Mouse (Mus musculus): ENCODE measurements at regions not wholly inside any gene's neighbourhood (a gene's known extent, or its start where the extent isn't known, plus 50 kb on each side); places are given as distances from the start of the nearest gene placed in this dataset.
"Not testable (repeated sequence)": the region's sequence is repeated elsewhere in the genome, so short reads cannot be mapped to it uniquely, and the experiment has no call there.

GRCm38 (mm10) chr3:38312834-38313233 lies 171.8 kb downstream of the Ankrd50 start:
- no peak for DNase-seq

DNA sequence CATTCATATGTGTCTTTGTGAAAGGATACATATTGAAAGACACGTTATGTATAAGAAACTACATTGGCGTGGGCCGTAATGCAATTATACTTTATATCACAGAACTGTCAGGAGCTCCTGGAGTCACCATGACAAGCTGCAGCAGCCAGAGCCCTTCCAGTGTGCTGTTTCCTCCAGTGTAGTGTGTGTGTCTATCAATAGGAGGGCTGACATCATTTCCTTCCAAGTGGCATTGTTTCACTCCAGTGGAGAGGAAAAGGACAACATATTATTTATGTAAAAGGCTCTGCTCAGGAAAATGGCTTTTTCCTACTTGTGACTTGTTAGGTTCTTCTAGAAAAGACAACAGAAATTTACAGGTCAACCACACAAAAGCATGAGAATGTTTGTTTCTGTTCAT lies 172.5 kb downstream of the Ankrd50 start:
- peak; percentile 30 to 53 for DNase-seq

GRCm38 (mm10) chr3:38299898-38300751 lies 184.5 kb downstream of the Ankrd50 start:
- peak; percentile 17 to 23 for DNase-seq

DNA sequence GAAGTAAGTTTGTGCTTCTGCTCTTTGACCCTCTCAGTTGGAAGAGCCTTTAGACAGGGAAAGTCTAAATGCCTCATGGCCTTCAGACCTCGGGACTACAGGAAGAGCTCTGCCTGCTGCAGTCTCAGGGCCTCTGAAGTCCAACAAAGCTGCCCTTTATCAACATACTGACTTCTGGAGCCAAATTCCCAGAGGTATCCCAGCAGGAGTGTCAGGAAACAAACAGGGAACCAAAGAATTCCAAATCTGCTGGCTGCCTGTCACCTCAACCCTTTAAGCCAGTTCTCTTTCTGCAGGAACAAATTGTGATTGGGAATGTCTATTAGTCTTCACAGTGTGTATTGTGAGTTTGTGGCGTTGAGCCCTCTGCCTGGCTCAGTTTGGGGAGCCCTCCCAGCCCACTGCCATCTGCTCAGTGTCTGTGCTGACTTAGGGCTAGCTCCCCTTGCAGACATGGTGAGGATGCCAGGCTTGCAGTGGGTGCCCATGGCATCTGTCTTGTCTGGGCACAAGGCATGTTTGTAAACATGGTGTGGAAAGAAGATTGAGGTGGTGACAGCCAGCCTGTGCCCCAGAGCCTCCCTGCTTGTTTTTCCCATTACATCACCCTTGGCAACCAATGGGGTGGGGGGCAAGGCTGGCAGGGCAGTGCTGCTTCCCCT lies 185.3 kb downstream of the Ankrd50 start:
- peak; percentile 10 to 28 for DNase-seq

DNA sequence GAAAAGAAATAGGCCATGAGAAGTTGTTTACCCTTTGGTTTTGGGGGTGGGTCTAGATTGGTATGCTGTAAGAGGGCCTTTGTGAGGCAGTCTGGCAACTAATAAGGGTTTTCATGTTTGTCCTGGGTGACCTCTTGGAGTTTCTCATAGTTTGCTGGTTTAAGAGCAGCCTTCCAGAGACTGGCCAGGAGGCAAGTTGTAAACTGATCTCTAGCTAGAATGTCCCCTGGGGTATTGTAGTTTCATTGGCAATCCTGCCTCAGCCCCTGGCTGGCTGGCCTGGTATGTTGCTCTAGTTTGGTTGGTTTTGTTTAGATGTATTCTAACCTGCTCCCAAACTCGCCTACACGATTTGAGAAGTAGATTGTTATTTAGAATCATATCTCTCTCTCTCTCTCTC lies 187.1 kb downstream of the Ankrd50 start:
- DNase-seq, result no peak

- DNase-seq, result no peak
These were observed 195.6 kb downstream of the Ankrd50 start for GRCm38 (mm10) chr3:38289062-38289461.

GRCm38 (mm10) chr3:38283687-38284124 lies 200.9 kb downstream of the Ankrd50 start:
- peak; percentile 32 to 42 for DNase-seq

DNA sequence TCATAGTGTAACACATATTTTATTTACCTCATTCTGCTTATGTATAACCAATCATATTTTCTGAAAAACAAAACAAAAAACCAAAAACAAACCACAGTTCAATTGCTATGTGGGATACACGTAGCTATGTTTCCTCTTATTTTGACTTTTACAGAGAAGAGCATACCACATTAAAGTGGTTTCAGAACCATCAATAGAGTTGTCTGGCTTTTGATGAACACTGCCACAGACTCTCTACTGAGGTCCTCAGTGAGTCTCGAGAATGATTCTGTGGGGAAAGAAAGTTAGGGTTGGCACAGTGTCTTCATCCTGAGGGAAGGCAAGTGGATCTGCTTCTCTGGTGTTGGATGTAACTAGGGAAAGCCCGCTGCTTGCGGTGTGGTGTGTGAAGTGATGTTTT lies 201.8 kb downstream of the Ankrd50 start:
- no peak for DNase-seq

DNA sequence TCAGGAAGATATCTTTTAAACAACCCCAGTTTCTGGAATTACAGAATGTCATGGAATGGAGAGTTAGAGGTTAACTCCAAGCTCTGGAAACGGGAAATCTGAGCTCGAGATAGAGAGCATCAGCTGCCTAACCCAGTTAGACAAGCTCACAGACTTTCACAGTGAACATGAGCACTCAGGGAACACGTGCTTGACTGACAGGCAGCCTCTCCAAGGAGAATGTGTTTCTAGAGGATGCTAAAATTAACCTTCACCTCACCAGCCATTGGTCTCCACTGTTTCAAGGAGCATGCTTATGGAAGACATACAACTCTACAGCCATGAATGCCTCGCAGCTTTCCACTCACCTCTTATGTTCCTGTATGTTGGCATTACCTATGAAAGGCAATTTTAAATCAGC lies 203.0 kb downstream of the Ankrd50 start:
- DNase-seq, result no peak

DNA sequence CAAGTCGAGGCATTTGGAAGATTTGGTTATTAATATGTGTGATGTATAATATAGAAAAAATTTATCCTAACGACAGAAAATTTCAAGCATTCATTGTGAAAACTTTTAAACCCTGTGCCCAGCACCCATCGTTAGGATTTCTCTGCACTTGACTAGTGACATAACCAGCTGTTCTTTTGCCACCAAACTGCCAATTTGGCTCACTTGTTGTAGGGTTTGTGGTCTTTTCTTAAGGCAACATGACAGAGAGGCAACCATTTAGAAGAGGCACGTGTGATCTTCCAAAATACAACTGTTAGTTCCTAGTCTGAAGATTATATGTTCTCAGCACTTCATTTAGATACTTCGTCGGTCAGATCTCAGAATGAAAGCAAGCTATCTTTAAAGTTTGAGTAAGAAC lies 203.8 kb downstream of the Ankrd50 start:
- no peak for DNase-seq

GRCm38 (mm10) chr3:38280105-38280504 lies 204.5 kb downstream of the Ankrd50 start:
- DNase-seq, result no peak

- DNase-seq, result no peak
These were observed 207.6 kb downstream of the Ankrd50 start for GRCm38 (mm10) chr3:38276948-38277504.

- peak; percentile 51 to 61 for DNase-seq
These were observed 209.3 kb downstream of the Ankrd50 start for GRCm38 (mm10) chr3:38275321-38275720.

- no peak for DNase-seq
These were observed 213.9 kb downstream of the Ankrd50 start for GRCm38 (mm10) chr3:38270742-38271141.

- no peak for DNase-seq
These were observed 216.4 kb downstream of the Ankrd50 start for GRCm38 (mm10) chr3:38268226-38268625.

DNA sequence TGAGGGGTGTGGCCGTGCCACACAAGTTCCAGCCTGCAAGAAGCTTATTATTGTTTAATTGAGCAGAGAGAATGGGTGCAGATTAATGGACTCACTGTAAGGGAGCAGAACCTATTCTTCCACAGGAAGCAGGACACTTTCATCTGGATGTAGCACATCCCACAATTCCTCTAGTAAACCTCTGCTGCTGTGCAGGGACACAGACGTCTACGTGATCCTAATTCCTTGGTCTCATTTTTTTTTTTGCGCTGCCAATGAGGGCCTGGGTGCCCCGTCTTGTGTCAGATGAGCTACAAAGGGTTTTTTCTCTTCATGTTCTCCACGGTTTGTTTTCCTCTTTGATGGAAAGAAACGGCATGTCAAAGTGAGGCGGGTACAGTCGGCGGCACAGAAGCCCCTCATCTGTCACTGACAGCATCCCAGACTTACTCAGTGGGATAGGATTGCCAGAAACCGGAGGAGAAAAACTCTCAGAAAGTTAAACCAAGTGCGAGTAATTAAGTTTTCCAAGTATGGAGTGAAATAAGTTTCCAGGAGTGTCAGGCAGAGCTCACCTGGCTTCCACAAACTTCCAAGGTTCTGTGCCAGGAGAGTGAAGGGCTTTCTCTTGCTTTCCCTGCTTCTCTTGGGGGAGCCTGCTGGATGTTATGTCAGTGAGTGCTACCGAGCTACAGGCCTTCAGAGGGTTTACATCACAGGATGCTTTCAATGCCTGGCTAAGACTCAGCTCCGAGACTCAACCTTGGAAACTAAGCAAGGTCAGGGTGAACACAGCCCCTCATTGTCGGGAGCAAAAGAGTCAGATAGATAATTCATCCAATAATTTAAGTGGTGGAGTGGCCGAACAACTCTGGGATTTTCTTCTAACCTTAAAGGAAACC lies 221.1 kb downstream of the Ankrd50 start:
- DNase-seq, result no peak

- DNase-seq, result no peak
These were observed 223.1 kb downstream of the Ankrd50 start for GRCm38 (mm10) chr3:38261326-38262075.

- not testable (repeated sequence) for DNase-seq
These were observed 225.4 kb downstream of the Ankrd50 start for GRCm38 (mm10) chr3:38259223-38259622.

- DNase-seq, result no peak
These were observed 226.8 kb downstream of the Ankrd50 start for GRCm38 (mm10) chr3:38257843-38258290.

DNA sequence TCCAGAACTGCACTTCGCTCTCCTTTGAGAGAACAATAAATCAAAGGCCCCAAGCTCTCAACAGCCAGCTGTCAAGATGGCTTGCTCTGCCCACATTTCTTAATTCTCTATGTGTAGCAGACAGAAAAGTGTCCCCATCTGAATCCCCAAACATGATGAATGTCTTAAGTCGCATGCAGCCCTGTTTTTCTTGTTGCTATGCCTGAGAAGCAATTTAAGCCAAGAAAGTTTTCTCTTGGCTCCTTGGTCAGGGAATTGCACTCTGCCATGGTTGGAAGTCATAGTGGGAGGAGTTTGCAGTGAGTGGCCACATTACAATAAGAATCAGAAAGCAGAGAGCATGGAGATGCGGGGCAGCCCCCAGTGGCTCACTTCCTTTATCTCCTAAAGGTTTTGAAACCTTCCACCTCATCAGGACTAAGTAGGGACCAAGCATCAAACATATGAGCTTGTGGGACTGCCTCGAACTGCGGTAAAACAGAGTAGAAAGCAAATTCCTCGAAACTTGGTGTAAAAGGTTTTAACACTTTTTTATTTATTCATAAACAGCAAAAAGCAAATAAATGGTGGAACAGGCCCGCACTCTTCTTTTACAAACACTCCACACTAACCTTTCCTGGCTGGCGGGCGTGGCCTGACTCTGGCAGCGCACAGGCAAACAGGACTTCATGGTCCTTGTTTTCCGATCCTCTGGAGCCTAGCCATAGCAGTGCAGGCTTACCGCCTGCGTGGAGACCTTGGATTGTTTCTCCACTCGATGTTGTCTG lies 227.4 kb downstream of the Ankrd50 start:
- DNase-seq, result no peak

DNA sequence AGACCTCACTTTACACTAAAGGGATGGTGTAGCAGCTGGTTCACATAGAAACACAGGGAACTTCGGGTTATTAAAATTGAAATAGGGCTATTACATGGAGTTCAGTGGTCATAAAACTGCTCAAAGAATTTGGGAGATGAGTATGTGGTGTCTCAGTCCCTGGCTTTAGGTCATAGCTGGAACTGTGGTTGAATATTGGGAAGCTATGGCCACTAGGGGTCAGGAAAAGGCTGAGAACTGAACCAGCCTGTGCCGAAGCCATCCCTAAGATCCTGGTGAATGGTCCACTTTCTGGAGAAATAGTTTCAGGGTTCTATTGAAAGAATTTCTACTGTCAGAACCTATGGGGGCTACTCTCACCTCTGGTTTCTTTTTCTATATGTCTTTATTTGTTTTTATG lies 229.0 kb downstream of the Ankrd50 start:
- peak; percentile 68 to 75 for DNase-seq
